Mouse (Mus musculus): Measurements from ENCODE around the gene Zfr. TPM values are rescaled to one million over a fixed set of nuclear protein-coding genes. Genes with fewer than 3 reads are reported as not detected.

Zfr gene
- total RNA-seq, 2 experiments from 2014 or later, result 354 to 376 TPM

Small RNAs within 50 kb of the gene (microRNA-seq; reads per million reads assigned to microRNA genes)
- 0 reads per million in 2 experiments for gene Mir1898

Other genes starting within 250 kb of the Zfr start
- 10 to 100 TPM; 18.4 to 19.2 TPM for gene Npr3, start 210.5 kb upstream of the Zfr start, total RNA-seq (2021)
- 100 to 1,000 TPM; 336 to 350 TPM for gene Sub1, start 120.8 kb upstream of the Zfr start, total RNA-seq (2021)
- gene Mtmr12, start 87.2 kb downstream of the Zfr start, total RNA-seq (2021), result 10 to 100 TPM; 61.3 to 65.7 TPM
- 100 to 1,000 TPM in 1 of 2 experiments, 10 to 100 TPM in 1; 98.4 to 100 TPM for gene Golph3, start 203.6 kb downstream of the Zfr start, total RNA-seq (2021)
- gene 1810049J17Rik, start 204.1 kb downstream of the Zfr start, total RNA-seq (2021), result 1 to 10 TPM in 1 of 2 experiments, not detected in 1; 2.5 TPM